Mouse (Mus musculus): ENCODE measurements around the gene Lrtm1. TPM values are rescaled to one million over a fixed set of nuclear protein-coding genes. Genes with fewer than 3 reads are reported as not detected.

The Lrtm1 gene
- polyA plus RNA-seq, 1 experiment from 2014 or later = not detected

DNA sequence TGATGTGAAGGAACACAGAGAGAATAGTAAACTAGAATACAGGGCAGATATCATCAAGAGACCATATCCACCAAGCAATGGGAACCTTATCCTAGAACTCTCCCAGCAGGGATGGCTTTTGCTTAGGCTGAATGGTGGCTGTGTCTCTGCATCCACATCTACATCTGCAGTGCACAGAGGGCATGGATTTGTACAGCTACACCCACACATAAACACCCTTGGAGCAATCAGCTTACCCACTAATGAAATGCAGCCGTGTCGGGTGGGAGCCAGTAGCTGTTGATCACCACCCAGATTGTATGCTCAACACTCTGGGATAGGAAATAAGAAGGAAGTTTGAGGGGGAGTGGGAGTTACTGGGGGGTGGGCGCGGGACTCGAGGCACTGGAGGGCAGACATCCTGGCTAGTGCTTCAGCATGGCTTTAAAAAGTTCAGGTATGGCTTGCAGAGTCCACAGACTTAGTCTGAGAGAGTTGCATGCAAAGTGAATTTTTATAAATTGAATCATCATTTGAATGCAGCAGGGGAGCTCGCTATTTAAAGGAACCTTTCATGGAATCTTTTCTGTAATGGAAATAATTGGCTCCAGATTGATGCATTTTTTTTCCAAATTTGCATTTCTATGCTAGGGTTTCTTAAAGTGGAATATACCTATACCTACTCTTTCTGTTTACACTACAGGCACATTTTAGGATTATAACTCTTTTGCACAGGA, 10.5 kb downstream of the Lrtm1 start:
- H3K27me3 ChIP-seq (replicated peaks; ENCODE audit: insufficient read depth, low read length) = no peaks in the 10 kb centered on the region
- no peaks in the 10 kb centered on the region for H3K9me3 ChIP-seq (ENCODE audit: low read length)
- H3K36me3 ChIP-seq (ENCODE audit: insufficient read depth, low read length) = no peaks in the 10 kb centered on the region
- H3K4me1 ChIP-seq (ENCODE audit: insufficient read depth, low read depth, low read length) = no peaks in the 10 kb centered on the region
- no peak overlapping the region for H3K4me3 ChIP-seq (ENCODE audit: low read depth, low read length)
- 79% methylated on average over 6 of the region's 6 CpGs for WGBS
- TF ChIP-seq CTCF (IDR thresholded peaks at IDR 0.05) = no peak
- TF ChIP-seq EP300 (IDR thresholded peaks at IDR 0.05) = no peak
- ATAC-seq = no peak
- H3K9ac ChIP-seq (replicated peaks; ENCODE audit: low read depth) = no peak overlapping the region
- DNase-seq (ENCODE audit: low spot score) = no peak
- no peak overlapping the region for H3K27ac ChIP-seq (ENCODE audit: low read length)
- no peak overlapping the region for H3K4me2 ChIP-seq (replicated peaks; ENCODE audit: low read depth, low read length)

DNA sequence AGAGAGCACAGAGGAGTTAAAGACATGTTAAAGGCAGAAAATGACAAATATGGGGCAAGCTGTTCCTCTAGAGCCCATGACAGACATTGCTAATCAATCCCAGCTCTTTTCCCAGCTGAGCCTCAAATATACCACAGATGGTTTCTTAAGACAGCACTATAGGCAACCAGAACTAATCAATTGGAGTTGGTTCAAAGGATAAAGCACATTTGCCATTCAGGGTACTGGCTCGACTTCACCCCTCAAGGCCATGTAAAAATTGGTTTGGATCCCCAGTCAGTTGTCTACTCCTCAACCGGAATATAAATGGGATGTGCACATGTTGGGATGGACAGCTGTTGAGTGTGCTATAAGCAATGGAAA, 11.1 kb downstream of the Lrtm1 start:
- H3K4me3 ChIP-seq (ENCODE audit: low read depth, low read length) = no peak overlapping the region
- no peak overlapping the region for H3K9ac ChIP-seq (replicated peaks; ENCODE audit: low read depth)
- DNase-seq (ENCODE audit: low spot score) = no peak
- no peaks in the 10 kb centered on the region for H3K4me1 ChIP-seq (ENCODE audit: insufficient read depth, low read depth, low read length)
- ATAC-seq = no peak
- H3K36me3 ChIP-seq (ENCODE audit: insufficient read depth, low read length) = no peaks in the 10 kb centered on the region
- H3K27ac ChIP-seq (ENCODE audit: low read length) = no peak overlapping the region
- WGBS = 84% methylated on average over 2 of the region's 2 CpGs
- H3K9me3 ChIP-seq (ENCODE audit: low read length) = no peaks in the 10 kb centered on the region
- TF ChIP-seq CTCF (IDR thresholded peaks at IDR 0.05) = no peak
- no peak for TF ChIP-seq EP300 (IDR thresholded peaks at IDR 0.05)
- no peak overlapping the region for H3K4me2 ChIP-seq (replicated peaks; ENCODE audit: low read depth, low read length)
- H3K27me3 ChIP-seq (replicated peaks; ENCODE audit: insufficient read depth, low read length) = no peaks in the 10 kb centered on the region

DNA sequence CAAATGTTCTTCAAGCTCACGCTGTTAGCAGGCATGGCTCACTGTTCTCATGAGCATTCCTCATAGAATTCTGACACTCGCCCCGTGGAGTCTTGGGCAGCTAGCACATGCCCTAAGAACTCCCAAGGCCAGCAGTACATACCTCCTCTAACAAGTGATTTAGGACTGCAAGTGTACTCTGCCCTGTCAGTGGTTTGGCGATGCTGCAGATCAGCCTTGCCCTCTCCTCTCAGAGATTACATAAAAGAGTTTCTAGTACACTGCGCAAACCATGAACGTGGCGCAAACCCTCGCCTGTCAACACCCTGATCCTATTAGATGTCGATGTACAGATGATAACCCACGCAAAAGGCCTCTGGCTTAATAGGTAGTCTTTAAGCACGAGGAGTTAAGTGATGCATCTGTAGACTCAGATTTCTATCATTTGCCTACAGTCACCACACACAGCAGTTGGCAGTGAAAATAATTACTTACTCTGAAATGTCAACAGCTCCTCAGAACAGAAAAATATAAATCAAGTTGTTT, 11.9 kb downstream of the Lrtm1 start:
- DNase-seq (ENCODE audit: low spot score) (no peak), ATAC-seq (no peak)
- Histone ChIP-seq H3K27me3 (replicated peaks; ENCODE audit: insufficient read depth, low read length) (no peaks in the 10 kb centered on the region), H3K9ac (replicated peaks; ENCODE audit: low read depth) (no peak overlapping the region), H3K36me3 (ENCODE audit: insufficient read depth, low read length) (no peaks in the 10 kb centered on the region), H3K27ac (ENCODE audit: low read length) (no peak overlapping the region), H3K9me3 (ENCODE audit: low read length) (no peaks in the 10 kb centered on the region), H3K4me3 (ENCODE audit: low read depth, low read length) (no peak overlapping the region), H3K4me2 (replicated peaks; ENCODE audit: low read depth, low read length) (no peak overlapping the region), H3K4me1 (ENCODE audit: insufficient read depth, low read depth, low read length) (no peaks in the 10 kb centered on the region)
- TF ChIP-seq EP300 (IDR thresholded peaks at IDR 0.05) (no peak), CTCF (IDR thresholded peaks at IDR 0.05) (no peak)
- 54% methylated on average over 11 of the region's 11 CpGs for WGBS

DNA sequence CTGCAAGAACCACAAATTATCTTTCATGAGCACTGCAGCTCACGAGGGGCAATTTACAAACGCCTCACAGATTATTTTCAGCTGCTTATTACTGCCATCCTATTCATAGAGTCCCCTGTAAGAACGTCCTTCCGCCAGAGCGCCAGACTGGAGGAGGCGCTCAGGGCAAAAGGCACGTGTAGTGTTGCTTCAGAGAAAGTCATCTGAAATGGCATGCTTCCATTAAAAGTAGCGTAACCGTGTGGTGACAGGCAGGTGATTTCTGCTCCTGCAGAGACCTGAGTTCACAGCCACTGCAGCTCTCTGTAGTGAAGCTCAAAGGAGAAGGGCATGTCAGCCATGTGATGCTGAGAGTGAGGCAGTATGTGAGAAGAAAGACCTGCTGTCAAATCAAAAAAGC, 12.5 kb downstream of the Lrtm1 start:
- TF ChIP-seq EP300 (IDR thresholded peaks at IDR 0.05) (no peak), CTCF (IDR thresholded peaks at IDR 0.05) (no peak)
- no peaks in the 10 kb centered on the region for H3K9me3 ChIP-seq (ENCODE audit: low read length)
- no peaks in the 10 kb centered on the region for H3K36me3 ChIP-seq (ENCODE audit: insufficient read depth, low read length)
- H3K27ac ChIP-seq (ENCODE audit: low read length) = no peak overlapping the region
- no peak overlapping the region for H3K4me2 ChIP-seq (replicated peaks; ENCODE audit: low read depth, low read length)
- no peaks in the 10 kb centered on the region for H3K4me1 ChIP-seq (ENCODE audit: insufficient read depth, low read depth, low read length)
- no peak for ATAC-seq
- H3K9ac ChIP-seq (replicated peaks; ENCODE audit: low read depth) = no peak overlapping the region
- DNase-seq (ENCODE audit: low spot score) = no peak
- no peak overlapping the region for H3K4me3 ChIP-seq (ENCODE audit: low read depth, low read length)
- H3K27me3 ChIP-seq (replicated peaks; ENCODE audit: insufficient read depth, low read length) = no peaks in the 10 kb centered on the region
- WGBS = 52% methylated on average over 9 of the region's 9 CpGs

DNA sequence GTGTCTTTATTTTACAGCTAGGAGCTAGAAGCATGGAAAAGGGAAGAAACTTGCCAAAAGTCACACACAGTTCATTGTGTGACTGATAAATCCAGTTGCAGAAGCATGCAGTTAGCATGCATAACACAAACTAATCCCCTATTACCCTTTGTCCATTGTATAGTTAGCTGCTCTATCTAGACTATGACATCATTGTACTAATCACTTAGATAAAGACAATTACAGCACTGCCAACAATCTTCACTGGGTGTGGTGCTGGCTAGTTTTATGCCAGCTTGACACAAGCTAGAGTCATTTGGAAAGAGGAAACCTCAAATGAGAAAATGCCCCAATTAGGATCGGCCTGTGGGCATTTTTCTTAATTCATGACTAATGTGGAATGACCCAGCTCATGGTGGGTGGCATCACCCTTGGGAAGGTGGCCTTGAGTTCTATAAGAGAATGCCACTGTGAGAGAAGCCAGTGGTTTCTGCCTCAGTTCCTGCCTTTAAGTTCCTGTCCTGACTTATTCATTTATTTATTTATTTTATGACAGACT, 13.9 kb downstream of the Lrtm1 start:
- 87% methylated on average over 1 of the region's 1 CpGs for WGBS
- no peak for DNase-seq (ENCODE audit: low spot score)
- Histone ChIP-seq H3K4me3 (ENCODE audit: low read depth, low read length) (no peak overlapping the region), H3K27me3 (replicated peaks; ENCODE audit: insufficient read depth, low read length) (no peaks in the 10 kb centered on the region), H3K9ac (replicated peaks; ENCODE audit: low read depth) (no peak overlapping the region), H3K36me3 (ENCODE audit: insufficient read depth, low read length) (no peaks in the 10 kb centered on the region), H3K4me1 (ENCODE audit: insufficient read depth, low read depth, low read length) (no peaks in the 10 kb centered on the region), H3K4me2 (replicated peaks; ENCODE audit: low read depth, low read length) (no peak overlapping the region), H3K9me3 (ENCODE audit: low read length) (no peaks in the 10 kb centered on the region), H3K27ac (ENCODE audit: low read length) (no peak overlapping the region)
- no peak for TF ChIP-seq EP300 (IDR thresholded peaks at IDR 0.05)
- no peak for TF ChIP-seq CTCF (IDR thresholded peaks at IDR 0.05)
- ATAC-seq = no peak

DNA sequence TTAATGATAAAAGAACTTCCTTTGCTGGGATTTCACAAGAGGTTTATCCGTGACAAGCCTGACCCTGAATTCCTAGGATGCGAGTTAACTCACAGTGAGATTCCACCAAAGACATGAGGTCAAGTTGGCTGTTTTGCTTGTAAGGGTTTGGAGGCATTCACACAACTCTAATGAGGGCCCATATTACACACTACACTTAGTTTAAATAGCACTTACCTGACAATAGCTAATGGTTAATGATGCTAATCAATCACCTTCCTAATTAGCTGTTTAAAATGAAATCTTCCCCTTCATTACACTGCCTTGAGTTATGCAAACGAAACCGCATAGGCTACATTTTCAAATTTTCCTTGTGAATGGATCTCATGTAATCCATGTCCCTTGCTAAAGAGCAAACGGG, 20.2 kb downstream of the Lrtm1 start:
- DNase-seq (ENCODE audit: low spot score) (no peak), ATAC-seq (no peak)
- no peaks in the 10 kb centered on the region for H3K4me1 ChIP-seq (ENCODE audit: insufficient read depth, low read depth, low read length)
- TF ChIP-seq CTCF (IDR thresholded peaks at IDR 0.05) = no peak
- no peak for TF ChIP-seq EP300 (IDR thresholded peaks at IDR 0.05)
- no peak overlapping the region for H3K4me2 ChIP-seq (replicated peaks; ENCODE audit: low read depth, low read length)
- no peaks in the 10 kb centered on the region for H3K9me3 ChIP-seq (ENCODE audit: low read length)
- WGBS = 64% methylated on average over 5 of the region's 5 CpGs
- no peak overlapping the region for H3K27ac ChIP-seq (ENCODE audit: low read length)
- H3K9ac ChIP-seq (replicated peaks; ENCODE audit: low read depth) = no peak overlapping the region
- no peak overlapping the region for H3K4me3 ChIP-seq (ENCODE audit: low read depth, low read length)
- H3K27me3 ChIP-seq (replicated peaks; ENCODE audit: insufficient read depth, low read length) = no peaks in the 10 kb centered on the region
- no peaks in the 10 kb centered on the region for H3K36me3 ChIP-seq (ENCODE audit: insufficient read depth, low read length)
